Mouse (Mus musculus) neural tube, embryonic 11.5 days (tissue): ENCODE results near the gene Iqsec1. TPM values are rescaled to one million over a fixed set of nuclear protein-coding genes. Genes with fewer than 3 reads are reported as not detected.

Experiments used
- ATAC-seq: fragments of 200-750 bp; cut with Nextera tagmentation; 2 replicates; pipeline ENCODE4 v1.8.0; 2017; ENCODE audit warnings: moderate number of reproducible peaks, mild to moderate bottlenecking, moderate TSS enrichment, moderate library complexity; ENCODE audit not compliant: insufficient read depth, low FRiP score, low TSS enrichment
- DNase-seq: peaks from one replicate; pipeline ENCODE4 v3.0.0-alpha.2; 2015; ENCODE audit warnings: low spot score
- H3K27ac ChIP-seq: fragments of 300-500 bp; sonication (generic); 2 replicates; pipeline ENCODE4 v1.5.1; 2014; ENCODE audit warnings: low read depth, mild to moderate bottlenecking, low read length
- H3K27me3 ChIP-seq: fragments of 300-500 bp; sonication (generic); 2 replicates; pipeline ENCODE4 v1.6.1; 2014; ENCODE audit warnings: mild to moderate bottlenecking, low read length, mixed read lengths; ENCODE audit not compliant: control insufficient read depth, insufficient read depth
- H3K36me3 ChIP-seq: fragments of 300-500 bp; sonication (generic); 2 replicates; pipeline ENCODE4 v1.6.1; 2014; ENCODE audit warnings: mild to moderate bottlenecking, low read length, moderate library complexity, mixed read lengths; ENCODE audit not compliant: control insufficient read depth, insufficient read depth
- H3K4me1 ChIP-seq: fragments of 300-500 bp; sonication (generic); 2 replicates; pipeline ENCODE4 v1.6.1; 2014; ENCODE audit warnings: low read length, mixed read lengths; ENCODE audit not compliant: control insufficient read depth, insufficient read depth
- H3K4me2 ChIP-seq: fragments of 300-500 bp; sonication (generic); 2 replicates; pipeline ENCODE4 v1.6.1; 2014; ENCODE audit warnings: low read depth, mild to moderate bottlenecking, moderate library complexity
- H3K4me3 ChIP-seq: fragments of 300-500 bp; sonication (generic); 2 replicates; pipeline ENCODE4 v1.5.1; 2014; ENCODE audit warnings: low read depth, low read length
- H3K9ac ChIP-seq: fragments of 300-500 bp; sonication (generic); 2 replicates; pipeline ENCODE4 v1.6.1; 2014; ENCODE audit warnings: mild to moderate bottlenecking, low read length
- H3K9me3 ChIP-seq: fragments of 300-500 bp; sonication (generic); 2 replicates; pipeline ENCODE4 v1.6.1; 2016; ENCODE audit warnings: low read length; ENCODE audit not compliant: control insufficient read depth
- WGBS: fragments of 180-500 bp; shearing (Covaris S2); extraction: QIAGEN DNeasy Blood & Tissue Kit; methylation state at CpG from one replicate; pipeline ENCODE4 v1.1.7; 2014; 5-methylcytosine and 5-hydroxymethylcytosine counted together
- polyA plus RNA-seq: library from polyadenylated mRNA; unstranded; fragments of >200 nt; fragmentation: Nextera tagmentation; extraction: Ambion mirVana; gene quantifications from 2 replicates; pipeline ENCODE4 v1.2.1, GENCODE M21; 2014

The Iqsec1 gene
- polyA plus RNA-seq, 1 experiment from 2014 or later = 18.6 TPM

GRCm38 (mm10) chr6:90802058-90802457, 186.4 kb downstream of the Iqsec1 start:
- no peak overlapping the region for H3K4me2 ChIP-seq
- DNase-seq = no peak
- no peak overlapping the region for H3K27ac ChIP-seq
- no peaks in the 10 kb centered on the region for H3K4me1 ChIP-seq
- no peak overlapping the region for H3K4me3 ChIP-seq
- no peaks in the 10 kb centered on the region for H3K36me3 ChIP-seq
- no peak for ATAC-seq
- H3K27me3 ChIP-seq = no peaks in the 10 kb centered on the region
- no peak overlapping the region for H3K9ac ChIP-seq
- 47% methylated on average over 3 of the region's 3 CpGs for WGBS
- H3K9me3 ChIP-seq = no peaks in the 10 kb centered on the region

- Histone ChIP-seq H3K4me1 (no peaks in the 10 kb centered on the region), H3K36me3 (no peaks in the 10 kb centered on the region), H3K27ac (no peak overlapping the region), H3K4me2 (no peak overlapping the region), H3K27me3 (no peaks in the 10 kb centered on the region), H3K9me3 (no peaks in the 10 kb centered on the region), H3K4me3 (no peak overlapping the region), H3K9ac (no peak overlapping the region)
- DNase-seq = no peak
- WGBS = 88% methylated on average over 2 of the region's 2 CpGs
- ATAC-seq = no peak
Observed at GRCm38 (mm10) chr6:90800825-90801224, 187.7 kb downstream of the Iqsec1 start.

GRCm38 (mm10) chr6:90799116-90799515, 189.4 kb downstream of the Iqsec1 start:
- ATAC-seq (no peak), DNase-seq (no peak)
- Histone ChIP-seq H3K27me3 (no peaks in the 10 kb centered on the region), H3K9me3 (no peaks in the 10 kb centered on the region), H3K4me2 (no peak overlapping the region), H3K4me3 (no peak overlapping the region), H3K4me1 (no peaks in the 10 kb centered on the region), H3K27ac (no peak overlapping the region), H3K36me3 (no peaks in the 10 kb centered on the region), H3K9ac (no peak overlapping the region)
- 94% methylated on average over 1 of the region's 1 CpGs for WGBS

- Histone ChIP-seq H3K27me3 (no peaks in the 10 kb centered on the region), H3K4me3 (no peak overlapping the region), H3K27ac (no peak overlapping the region), H3K4me2 (no peak overlapping the region), H3K9me3 (no peaks in the 10 kb centered on the region), H3K36me3 (no peaks in the 10 kb centered on the region), H3K9ac (no peak overlapping the region), H3K4me1 (no peaks in the 10 kb centered on the region)
- DNase-seq (no peak), ATAC-seq (no peak)
Observed at GRCm38 (mm10) chr6:90798201-90798600, 190.3 kb downstream of the Iqsec1 start.

GRCm38 (mm10) chr6:90796902-90797596, 191.4 kb downstream of the Iqsec1 start:
- Histone ChIP-seq H3K9me3 (no peaks in the 10 kb centered on the region), H3K36me3 (no peaks in the 10 kb centered on the region), H3K27me3 (no peaks in the 10 kb centered on the region), H3K9ac (no peak overlapping the region), H3K4me1 (no peaks in the 10 kb centered on the region), H3K27ac (no peak overlapping the region), H3K4me2 (no peak overlapping the region), H3K4me3 (no peak overlapping the region)
- 96% methylated on average over 2 of the region's 2 CpGs for WGBS
- DNase-seq (no peak), ATAC-seq (no peak)

- H3K4me1 ChIP-seq = peaks cover 8% of the 10 kb centered on the region
- ATAC-seq = no peak
- no peaks in the 10 kb centered on the region for H3K27me3 ChIP-seq
Observed at GRCm38 (mm10) chr6:90790901-90791300, 197.6 kb downstream of the Iqsec1 start.

GRCm38 (mm10) chr6:90789520-90789919, 199.0 kb downstream of the Iqsec1 start:
- WGBS = 86% methylated on average over 5 of the region's 5 CpGs
- Histone ChIP-seq H3K4me1 (peaks cover 8% of the 10 kb centered on the region), H3K36me3 (no peaks in the 10 kb centered on the region), H3K9me3 (no peaks in the 10 kb centered on the region), H3K4me2 (no peak overlapping the region), H3K4me3 (no peak overlapping the region), H3K27ac (no peak overlapping the region), H3K9ac (no peak overlapping the region), H3K27me3 (no peaks in the 10 kb centered on the region)
- no peak for DNase-seq
- ATAC-seq = no peak

More at GRCm38 (mm10) chr6:90790901-90791300, 197.6 kb downstream of the Iqsec1 start:
- no peak overlapping the region for H3K4me3 ChIP-seq
- no peaks in the 10 kb centered on the region for H3K9me3 ChIP-seq
- H3K4me2 ChIP-seq = no peak overlapping the region
- no peak overlapping the region for H3K27ac ChIP-seq
- DNase-seq = no peak
- H3K9ac ChIP-seq = no peak overlapping the region
- H3K36me3 ChIP-seq = no peaks in the 10 kb centered on the region

- Histone ChIP-seq H3K4me1 (peaks cover 25% of the 10 kb centered on the region), H3K27me3 (no peaks in the 10 kb centered on the region), H3K36me3 (no peaks in the 10 kb centered on the region), H3K4me2 (no peak overlapping the region), H3K4me3 (no peak overlapping the region), H3K27ac (no peak overlapping the region), H3K9me3 (no peaks in the 10 kb centered on the region), H3K9ac (no peak overlapping the region)
- 89% methylated on average over 3 of the region's 3 CpGs for WGBS
- ATAC-seq (no peak), DNase-seq (no peak)
Observed at GRCm38 (mm10) chr6:90787587-90787986, 200.9 kb downstream of the Iqsec1 start.

GRCm38 (mm10) chr6:90787036-90787435, 201.4 kb downstream of the Iqsec1 start:
- Histone ChIP-seq H3K4me1 (peaks cover 27% of the 10 kb centered on the region), H3K4me2 (no peak overlapping the region), H3K27me3 (no peaks in the 10 kb centered on the region), H3K36me3 (no peaks in the 10 kb centered on the region), H3K9me3 (no peaks in the 10 kb centered on the region), H3K4me3 (no peak overlapping the region), H3K27ac (no peak overlapping the region), H3K9ac (no peak overlapping the region)
- ATAC-seq (no peak), DNase-seq (no peak)
- 72% methylated on average over 6 of the region's 6 CpGs for WGBS
